Mouse (Mus musculus) olfactory bulb, adult 2 months (tissue): Measurements from ENCODE around the gene Parp8.

Source experiments
- CTCF ChIP-seq: fragments of 200-500 bp; IDR thresholded peaks from 2 replicates; pipeline ENCODE4 v1.5.1; 2012; ENCODE audit warnings: low read depth, mild to moderate bottlenecking, low read length, moderate library complexity; ENCODE audit not compliant: insufficient read depth
- POLR2A ChIP-seq: fragments of 200-500 bp; IDR thresholded peaks from 2 replicates; pipeline ENCODE4 v1.6.1; 2012; ENCODE audit warnings: mild to moderate bottlenecking, low read depth, low read length, moderate library complexity; ENCODE audit not compliant: insufficient read depth

DNA sequence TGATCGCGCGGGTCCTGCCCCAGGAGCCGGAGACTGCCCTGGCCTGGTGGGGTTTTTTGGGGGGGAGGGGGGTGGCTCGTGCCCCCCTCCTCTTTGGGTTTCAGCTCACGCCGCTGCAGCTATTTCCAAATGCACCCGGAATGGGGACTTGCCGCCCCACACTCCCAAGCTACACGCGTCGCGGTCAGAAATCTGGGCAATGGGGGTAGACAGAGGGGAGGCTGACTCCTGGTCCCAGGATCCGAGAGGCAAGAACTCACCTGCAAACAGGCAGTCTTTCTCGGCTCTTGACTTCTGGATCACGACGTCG, 466 bp downstream of the Parp8 start:
- no peak for TF ChIP-seq CTCF
- no peak for TF ChIP-seq POLR2A
